Mouse (Mus musculus) right cerebral cortex, adult 18-20 months (tissue): ENCODE measurements at regions not wholly inside any gene's neighbourhood (a gene's known extent, or its start where the extent isn't known, plus 50 kb on each side); places are given as distances from the start of the nearest gene placed in this dataset.
A peak's percentile ranks its signal among the peaks of the same experiment; 100 is the strongest.

ENCODE experiments used
- DNase-seq: peaks from one replicate; pipeline ENCODE4 v3.0.0; 2022; ENCODE audit warnings: mixed read lengths

DNA sequence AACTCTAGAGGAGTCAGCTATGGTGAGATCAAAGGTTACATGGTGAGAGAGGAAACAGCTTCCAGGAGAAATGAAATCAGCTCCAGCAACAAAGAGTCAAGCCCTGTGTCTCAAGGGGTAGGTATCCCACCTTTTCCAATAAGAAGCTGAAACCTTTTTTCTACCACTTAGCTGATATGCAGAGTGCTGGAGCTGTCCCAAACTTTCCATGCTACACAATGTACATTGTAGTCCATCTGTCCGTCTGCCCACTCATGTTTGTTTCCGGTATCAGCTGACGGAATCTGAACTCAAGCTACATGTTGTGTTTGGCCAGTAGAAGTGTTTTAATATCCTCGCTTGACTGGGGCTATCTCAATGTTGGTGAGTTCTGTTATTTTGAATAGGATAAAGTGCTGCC is 83.6 kb upstream of the Ngf start:
- no peak for DNase-seq

DNA sequence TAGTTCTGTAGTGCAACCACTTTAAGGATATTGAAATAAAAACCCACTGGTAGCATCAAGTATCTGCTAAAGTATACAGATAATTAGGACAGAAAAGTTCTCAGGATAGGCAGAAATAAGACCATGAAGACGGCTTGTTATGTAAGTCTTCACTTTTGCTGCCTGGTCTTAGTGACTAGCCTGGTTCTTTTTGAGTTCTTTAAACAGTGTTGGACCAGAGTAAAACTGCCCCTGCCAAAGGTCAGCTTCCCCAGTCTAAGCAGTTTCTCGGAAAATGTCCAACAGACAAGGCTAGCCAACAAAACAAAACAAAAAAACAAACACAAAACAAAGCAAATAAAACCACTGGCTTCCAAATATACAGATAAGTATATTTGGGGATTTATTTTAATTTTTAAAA is 85.1 kb upstream of the Ngf start:
- DNase-seq = no peak

DNA sequence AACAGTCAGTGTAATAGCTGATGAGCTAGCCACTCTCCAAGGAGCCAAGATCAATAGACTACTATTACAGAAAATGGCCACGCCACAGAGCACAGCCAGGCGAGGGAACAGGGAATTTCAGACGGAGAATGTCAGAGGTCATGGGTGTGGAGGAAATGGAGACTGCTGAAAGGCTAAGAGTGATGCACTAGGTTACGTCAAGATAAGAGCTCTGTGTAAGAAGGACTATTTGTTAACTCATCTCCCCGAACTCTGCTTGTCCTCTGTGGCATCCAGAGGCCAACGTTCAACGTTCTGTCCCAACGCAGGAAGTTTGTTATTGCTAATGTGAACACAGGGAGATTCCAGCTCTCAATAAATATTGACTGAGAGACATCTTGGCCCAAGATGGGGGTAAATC is 86.0 kb upstream of the Ngf start:
- no peak for DNase-seq

DNA sequence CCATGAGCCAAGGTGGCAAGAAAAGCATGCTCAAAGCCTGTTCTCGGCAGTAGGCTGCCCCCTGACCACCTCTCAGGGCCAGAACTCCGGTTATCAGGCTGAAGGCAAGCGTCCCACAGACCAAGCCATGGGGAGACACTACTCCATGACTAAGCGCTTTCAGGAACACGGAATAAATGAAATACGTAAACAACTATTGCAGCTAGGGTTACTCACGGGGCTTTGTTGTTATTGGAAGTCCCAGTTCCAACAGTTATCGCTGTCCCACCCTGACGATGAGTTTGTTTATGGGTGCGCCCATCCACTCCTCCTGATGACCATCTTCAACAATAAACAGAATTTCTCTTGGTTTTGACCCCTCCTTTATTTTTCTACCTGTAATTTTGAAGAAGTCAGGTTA is 88.0 kb upstream of the Ngf start:
- no peak for DNase-seq

DNA sequence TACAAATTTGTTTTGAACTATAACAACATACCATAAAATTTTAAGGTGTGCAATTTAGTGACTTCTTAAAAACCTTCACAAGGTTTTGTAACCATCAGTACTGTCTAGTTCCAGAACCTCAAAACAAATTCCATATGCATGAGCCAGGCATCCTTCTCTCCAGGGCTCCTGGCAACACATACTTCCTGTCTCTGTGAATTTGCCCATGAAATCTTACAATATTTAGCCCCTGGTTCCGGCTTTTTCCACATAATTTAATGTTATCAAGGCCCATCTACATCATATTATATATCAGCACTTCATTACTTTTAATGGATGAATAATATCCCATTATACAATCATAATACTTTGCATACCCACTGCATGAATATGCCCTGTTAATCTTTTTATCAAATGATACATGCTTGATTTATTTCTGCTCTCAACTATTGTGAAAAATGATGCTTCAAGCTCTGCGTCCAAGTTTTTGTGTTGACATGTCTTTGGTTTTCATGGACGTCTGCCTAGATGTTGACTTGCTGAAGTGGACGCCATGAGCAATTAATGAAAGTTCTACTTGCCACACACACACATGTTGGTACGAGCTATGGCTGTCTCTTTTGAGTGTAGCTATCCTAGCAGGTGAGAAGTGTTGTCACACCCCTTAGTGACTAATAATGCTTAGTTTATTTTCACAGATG is 95.2 kb upstream of the Ngf start:
- DNase-seq = no peak

DNA sequence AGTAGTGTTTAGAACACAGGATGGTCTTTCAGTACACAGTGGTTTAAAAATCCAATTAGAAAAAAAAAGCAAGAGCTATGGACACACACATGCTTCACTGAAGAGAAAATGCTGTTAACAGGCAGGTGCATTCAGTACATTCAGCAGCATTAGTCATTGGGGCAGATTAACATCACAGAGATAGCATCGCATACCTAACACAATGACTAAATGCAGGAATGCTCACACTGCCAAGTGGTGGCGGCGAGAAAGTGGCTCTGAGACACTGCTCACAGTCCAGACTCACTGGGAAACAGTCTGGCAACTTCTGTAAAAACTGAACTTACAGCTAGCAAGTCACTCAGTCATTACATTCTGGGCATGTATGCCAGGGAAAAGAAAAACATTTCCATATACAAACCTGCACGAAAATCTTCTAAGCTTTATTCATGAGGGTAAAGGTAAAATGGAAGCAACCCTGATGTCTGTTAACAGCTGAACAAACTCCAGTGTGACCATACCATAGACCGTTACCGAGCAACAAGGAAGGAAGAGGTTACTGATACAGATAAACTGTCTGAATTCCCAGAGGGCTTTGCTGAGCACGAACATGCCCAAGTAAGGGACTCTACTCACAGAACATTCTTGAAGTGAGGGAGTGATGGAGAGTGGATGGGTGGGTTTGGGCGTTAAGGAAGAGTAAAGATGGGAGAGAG is 97.4 kb upstream of the Ngf start:
- no peak for DNase-seq

DNA sequence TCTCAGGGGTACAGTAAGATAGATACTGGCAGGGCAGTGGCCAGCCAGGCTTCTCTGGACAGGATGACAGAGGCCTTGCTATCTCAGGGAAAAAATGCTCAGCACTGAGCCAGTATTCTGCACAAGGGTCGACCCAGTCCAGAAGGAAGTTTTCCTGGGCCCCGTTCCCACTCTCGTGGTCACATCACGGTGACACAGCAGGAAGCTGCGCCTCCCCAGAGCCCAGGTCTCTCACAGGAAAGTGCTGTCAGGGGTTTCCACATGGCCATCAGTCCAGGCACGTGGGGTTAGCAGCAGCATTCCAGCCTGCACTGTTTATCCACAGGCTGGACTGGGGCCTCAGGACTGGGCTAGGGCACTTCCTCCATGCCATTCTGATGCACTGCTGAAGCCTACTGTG is 103.5 kb upstream of the Ngf start:
- no peak for DNase-seq

DNA sequence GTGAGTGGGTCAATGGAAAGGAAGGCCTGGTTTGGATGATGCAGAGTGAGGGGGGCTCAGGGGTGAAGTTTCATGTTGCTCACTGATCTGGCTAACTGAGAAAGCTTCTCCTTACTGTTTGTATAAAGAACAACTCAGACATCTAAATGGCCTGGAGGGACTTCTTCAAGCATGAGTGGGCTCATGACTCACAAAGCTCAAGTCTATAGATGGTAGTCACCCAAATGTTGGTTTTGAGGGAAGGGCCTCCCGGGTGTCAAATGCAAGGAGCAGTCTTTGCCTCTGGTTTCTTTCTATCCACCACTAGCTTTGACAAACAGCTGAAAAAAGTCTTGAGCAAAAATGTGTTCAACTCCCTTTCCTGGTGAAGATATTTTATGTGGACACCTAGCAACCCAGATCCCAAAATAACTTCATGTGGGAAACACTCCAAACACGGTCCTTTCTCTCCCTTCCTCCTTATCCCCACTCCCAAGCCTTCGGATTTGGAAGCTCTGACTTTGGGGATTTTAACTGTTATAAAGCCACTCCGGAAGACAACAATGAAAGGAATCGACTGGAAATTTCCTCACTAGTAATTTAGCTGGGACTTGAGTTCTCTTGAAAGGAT is 105.3 kb upstream of the Ngf start:
- no peak for DNase-seq

DNA sequence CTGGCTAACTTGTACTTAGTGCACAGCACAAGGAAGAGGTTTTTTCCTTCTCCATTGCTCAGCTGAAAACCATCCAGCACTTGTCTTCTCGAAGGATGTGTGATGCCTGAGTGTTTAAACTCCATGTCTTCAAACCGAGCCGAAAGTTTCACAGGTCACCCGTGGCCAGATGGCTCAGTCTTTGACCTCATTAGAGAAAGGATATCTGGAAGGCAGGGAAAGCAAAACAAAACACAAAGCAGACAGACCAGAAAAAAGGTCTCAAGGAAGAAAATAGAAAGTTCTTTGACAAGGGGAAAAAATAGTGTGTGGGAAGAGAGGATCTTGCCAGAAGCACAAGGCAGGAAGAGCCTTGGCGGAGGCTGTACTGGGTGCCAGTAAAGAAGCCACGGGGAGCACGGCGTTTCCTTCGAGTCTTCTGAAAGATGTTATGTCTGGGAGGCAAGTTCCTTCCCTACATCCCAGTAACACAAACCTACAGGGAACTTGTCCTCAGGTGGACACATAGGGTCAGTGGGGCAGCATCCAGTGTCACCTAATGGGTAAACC is 108.9 kb upstream of the Ngf start:
- DNase-seq = peak; percentile 20

DNA sequence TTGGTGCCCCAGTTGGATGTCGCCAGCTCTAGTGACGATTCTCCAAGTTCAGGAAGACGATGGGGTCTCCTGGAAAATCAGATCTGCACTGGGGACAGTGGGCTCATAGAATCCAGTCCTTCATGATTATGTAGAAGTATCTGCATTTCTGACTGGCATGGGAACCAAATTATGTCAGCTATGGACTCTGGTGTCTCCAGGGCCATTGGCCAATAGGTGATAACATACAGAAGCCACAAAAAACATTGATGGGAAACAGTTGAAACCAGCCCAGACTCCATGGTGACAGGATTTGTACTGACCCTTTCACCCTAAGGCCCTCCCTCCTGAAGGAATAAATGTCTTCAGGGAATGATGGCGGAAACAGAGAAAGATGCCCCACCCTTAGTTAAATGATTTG is 110.9 kb upstream of the Ngf start:
- DNase-seq = no peak

DNA sequence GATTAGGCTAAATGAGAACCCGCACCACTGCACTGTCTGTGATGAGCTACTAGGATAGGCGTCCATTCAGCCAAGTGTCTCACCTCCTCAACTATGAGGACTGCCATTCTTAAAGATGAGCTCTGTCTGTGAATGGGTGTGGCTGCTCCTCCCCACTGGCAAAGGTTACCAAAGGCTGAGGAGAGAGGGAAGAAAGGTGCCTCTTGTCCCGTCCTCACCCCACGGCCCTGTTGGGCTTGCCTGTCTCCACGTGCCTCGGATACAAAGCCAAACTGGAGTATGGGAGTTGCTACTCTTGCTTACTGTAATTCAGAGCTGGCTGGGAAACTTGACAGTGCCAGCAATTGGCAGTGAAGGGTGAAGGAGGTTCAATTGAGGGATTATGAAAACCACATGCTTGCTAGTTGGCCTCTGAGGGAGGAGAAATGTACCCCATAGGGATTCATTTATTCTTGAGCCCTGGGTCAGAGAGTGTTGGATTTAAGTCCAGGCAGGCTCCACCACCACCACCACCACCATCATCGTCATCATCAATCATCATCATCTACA is 112.6 kb upstream of the Ngf start:
- no peak for DNase-seq

DNA sequence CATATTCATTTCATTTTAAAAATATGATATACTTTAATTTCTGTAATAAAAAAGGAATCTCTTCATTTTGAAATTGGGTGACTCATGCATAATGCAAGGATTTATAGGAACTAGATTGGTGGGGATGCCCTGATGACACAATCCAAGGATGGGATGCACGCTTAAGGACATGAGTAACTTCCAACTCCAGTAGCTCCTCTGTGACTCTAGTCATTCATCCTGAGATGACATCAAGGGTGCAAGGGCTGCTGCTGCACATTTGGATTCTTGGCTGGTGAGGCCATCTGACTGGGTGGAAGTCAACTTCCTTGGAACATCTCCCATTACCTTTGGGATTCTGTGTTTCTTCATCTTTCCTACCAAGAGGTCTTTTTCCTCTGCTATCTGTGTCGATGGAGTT is 114.4 kb upstream of the Ngf start:
- no peak for DNase-seq

DNA sequence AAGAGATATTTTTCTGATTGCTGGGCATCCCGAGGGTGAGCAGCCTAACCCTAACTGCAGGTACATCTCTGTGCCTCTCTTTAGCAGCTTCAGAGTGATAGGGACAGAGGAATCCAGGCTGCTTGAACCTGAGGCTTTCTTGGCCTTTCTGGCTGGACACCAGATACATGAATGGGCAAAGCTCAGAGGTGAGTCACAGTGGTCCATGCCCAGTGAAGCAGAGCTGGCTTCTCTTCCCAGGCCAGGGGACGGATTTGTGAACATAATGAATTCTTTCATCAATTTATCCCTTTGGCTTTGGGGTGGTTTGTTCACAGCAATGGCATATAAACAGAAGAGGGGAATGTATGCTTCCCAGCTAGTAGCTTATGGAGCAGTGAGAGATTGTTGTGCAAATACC is 114.9 kb upstream of the Ngf start:
- no peak for DNase-seq

DNA sequence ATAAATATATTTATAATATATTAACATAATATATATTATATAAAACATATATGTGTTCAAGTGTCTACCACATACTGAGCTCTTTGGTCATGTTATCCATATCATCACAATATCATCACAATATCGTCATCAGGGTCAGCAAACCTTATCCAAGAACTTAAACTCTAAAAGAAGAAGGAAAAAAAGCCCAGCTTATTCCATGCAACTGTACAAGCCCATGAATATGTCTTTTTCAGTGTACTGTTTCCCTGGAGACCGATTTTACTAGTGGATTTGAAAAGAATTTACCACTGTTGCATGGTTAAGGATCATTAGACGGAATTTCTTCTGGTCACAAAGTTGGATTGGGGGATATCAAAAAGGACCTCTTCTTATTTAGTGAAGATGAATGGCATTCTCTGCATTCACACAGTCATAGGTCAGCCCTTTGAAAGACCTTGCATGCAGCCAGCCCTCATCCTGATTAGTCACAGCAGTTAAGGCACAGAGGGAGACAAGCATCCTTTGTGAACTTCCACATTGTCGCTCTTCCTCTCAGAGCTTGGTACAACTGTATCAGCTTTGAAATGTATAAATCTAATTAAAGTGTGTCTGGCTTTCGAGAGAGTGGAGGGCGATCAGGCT is 116.3 kb upstream of the Ngf start:
- DNase-seq = no peak

DNA sequence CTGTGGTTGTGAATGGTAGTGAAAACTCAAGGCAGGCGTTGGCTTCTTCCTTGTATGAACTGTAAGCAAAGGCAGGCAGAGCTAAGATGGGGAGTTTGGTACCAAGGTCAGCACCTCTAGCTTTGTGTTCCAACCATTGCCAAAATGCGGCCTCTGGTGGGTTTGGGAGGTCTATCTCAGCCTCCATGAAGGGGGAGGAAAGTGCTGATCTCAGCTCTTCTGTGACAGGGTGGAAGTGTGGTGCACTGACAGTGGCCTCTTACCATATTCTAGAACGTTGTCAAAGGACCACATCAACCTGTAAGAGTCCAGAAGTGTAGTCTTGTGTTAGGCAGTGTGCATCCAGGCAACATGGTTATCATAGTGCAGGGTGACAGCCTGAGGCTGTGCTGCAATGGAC is 123.6 kb upstream of the Ngf start:
- DNase-seq = no peak

DNA sequence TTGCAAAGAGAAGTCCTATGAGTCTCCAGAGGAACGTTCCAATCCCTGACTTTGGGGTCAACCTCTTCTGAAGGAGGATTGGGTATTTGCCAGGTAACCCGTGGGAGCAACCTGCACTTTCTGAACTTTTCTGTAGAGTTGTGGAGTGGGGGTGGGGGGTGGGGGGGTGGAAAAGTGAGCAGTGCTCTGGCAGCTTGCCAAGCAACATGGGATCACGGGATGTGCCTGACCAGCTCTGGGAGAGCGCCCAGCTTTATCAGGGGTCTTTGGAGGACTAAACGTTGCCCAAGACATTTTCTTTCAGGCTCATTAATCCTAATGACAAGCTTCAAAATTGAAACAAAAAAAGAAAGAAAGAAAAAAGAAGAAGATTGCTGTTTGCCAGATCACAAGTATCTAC is 124.4 kb upstream of the Ngf start:
- DNase-seq = no peak

DNA sequence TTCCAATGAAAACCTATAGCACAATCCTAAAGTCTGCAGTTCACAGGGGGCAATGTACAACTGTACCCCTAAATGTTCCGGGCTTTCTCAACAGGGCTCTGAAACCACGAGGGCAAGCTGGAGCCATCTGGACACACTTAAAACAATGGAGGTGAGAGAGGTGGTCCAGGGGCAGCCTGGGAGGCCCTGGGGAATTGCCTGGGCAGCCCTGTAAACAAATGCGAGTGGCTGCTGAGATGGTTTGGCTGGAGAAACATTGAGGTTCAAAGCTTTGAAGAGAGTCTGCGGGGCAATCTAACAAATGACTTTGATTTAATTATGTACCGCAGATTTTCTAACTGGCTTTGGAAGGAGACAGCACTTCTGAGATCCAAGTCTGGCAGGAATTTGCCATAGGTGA is 129.0 kb upstream of the Ngf start:
- no peak for DNase-seq

DNA sequence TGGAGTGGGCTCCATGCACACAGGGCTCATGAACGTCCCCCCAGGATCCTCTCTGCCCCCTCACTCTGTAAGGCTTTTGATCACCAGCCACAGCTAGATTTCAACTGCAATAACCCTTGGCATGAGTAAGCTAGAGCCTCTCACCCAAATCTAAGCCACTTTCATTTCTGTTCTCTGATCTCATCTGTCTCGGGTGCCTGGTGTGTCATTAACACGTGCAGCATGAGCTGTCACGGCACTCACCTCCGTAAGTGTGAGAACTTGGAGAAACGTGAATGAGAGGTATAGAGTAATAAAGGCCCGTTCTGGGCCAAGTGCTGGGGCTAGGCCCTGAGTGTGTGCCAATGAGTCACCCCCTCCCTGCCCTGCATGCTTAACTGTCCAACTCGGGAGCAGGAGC is 131.8 kb upstream of the Ngf start:
- DNase-seq = peak; percentile 8

DNA sequence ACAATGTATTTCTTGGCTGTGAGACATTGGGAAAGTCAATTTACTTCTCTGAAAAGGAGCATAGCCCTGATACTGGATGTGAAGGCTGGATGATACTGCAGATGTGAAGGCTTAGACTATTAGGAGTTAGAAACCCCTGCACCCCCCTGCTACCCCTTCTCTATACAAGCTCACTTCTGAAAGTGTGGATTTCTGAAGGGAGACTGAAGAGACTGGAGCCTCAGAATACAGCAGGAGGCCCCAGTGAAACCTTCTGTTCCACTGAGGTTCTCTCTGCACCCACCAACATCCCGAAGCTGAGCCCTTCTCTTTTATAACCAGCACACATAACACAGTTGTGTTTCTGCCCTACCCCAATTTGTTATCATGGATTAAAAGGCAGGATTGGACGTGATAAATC is 131.7 kb upstream of the Vangl1 start:
- DNase-seq = no peak

DNA sequence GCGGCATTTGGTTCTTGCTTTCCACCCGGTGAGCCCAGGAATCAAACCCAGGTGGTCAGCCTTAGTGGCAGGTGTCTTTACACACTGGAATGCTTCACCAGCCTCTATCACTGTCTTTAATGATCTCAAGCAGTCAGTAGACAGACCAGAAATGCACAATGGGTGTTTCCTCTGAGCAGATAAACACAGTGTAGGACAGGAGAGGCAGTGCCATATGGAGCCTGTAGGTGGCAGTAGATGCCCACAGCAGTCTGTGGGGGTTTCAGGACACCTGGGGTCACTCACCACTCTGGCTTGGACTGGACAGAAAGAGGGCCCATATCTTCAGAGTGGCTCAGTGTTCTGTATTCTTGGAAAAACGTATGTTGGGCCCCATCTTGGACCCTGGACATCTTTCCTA is 130.7 kb upstream of the Vangl1 start:
- DNase-seq = peak; percentile 26

DNA sequence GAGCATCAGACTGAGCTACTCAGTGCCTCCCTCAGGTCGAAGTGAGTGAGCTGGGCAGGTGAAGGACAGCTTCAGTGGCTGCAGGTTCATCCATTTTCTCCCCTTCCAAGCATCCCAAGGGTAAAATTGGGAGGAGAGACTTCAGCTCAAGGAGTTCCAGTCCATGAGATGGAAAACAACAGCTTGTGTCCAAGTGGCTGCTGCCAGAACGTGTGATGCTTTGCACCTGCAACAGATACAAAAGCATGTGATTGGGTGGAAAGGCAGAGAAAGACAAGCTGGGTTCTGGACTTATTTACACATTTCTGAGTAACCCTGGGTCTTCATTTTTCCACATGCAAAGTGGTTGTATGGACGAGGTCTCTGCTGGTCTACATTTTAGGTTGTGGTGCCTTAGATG is 127.7 kb upstream of the Vangl1 start:
- DNase-seq = no peak

DNA sequence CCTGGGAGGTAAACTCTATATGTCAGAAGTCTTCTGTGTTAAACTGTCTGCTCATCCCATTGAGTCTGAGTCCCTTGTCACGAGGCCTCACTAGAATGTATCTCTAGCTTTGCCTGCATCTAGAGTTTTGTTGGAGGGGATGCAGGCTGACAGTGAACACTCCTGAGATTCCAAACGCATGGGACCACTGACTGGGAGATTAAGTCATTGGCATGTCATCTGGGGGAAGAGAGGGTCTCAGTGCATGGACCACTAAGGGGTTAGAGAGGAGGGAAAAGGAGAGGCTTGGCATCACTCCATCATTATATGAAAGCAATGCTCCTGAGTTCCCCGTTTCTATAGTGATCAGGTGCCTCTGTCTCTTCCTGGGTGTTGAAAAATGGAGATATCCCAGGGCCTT is 114.8 kb upstream of the Vangl1 start:
- DNase-seq = no peak

DNA sequence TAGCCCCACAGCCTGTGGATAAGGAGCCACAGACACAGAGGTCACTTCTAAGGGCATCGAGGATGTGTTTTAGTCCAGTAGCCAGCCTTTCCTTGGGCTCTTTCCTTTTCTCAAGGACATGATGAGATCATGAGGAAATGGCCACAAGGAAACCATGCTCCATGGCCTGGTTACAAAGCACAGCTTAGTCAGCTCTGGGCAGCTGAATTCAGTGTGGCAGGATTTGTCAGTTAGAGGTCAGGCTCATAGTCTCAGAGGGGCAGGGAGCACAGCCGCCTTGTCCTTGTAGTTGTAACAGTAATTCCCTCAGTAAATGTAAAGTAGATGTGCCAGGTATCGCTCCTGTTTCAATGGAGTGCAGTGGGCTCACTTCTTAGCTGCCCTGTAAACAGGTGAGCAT is 111.7 kb upstream of the Vangl1 start:
- no peak for DNase-seq
